Mouse (Mus musculus): ENCODE results near the gene Jpt2. TPM values are rescaled to one million over a fixed set of nuclear protein-coding genes. Genes with fewer than 3 reads are reported as not detected.

The Jpt2 gene
- total RNA-seq, 2 experiments from 2014 or later, result 8.4 to 8.6 TPM

DNA sequence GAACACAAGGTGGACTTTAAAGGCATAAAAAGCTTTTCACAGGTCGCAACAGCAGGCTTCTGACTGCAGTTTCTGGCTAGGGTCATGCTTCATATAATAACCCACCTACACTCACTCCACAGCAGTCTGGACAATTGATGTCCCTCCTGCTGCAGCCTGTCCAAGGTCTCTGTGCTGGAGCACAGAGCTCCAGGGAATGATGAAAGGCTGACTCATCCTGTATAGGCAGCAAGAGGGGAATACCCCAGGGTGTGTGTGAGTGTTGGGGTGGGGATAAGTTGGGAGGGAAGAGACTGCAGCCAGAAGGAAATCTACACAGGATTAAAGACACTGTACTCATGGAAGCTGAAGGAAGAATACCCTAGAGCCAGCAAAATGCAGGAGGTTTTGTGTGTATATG lies 31.0 kb downstream of the Jpt2 start:
- intact Hi-C loops (cut with DNase I), result no loop called here
- no peak for DNase-seq (ENCODE audit: low spot score)

DNA sequence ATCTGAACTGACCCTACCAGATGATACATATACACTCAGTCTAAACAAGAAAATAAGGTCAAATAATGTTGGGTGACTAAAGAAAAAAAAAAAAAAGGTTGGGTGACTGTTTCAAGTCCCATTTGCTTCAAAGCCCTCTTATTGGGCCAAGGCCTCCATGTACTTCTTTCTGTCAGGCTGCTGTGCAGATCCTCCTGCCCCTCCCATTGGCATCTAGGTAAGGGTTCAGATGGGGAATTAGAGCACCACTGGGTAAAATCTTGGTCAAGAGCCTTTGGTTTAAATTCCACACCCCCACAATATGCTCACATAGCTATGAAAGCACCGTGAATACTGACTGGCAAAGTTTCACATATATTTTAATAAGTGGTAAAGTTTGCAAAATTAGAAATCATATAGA lies 37.2 kb downstream of the Jpt2 start:
- intact Hi-C loops (cut with DNase I), result no loop called here
- no peak for DNase-seq (ENCODE audit: low spot score)

DNA sequence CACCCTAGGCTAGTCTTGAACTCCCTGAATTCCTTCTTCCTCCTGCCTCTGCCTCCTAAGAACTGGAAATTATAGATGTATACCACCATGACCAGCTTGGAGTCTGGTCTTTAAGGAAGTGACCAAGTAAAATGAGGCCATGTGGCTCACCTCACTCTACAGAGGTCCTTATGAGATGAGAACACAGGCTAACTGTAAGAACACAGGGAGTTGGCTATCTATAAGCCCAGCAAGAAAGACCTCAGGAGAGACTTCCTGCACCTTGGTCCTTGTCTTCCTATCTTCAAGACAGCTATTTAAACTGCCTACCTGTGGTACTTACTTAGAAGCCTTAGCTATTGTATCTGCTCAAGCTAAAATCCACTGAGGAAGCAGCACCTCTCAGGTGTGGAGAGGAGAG lies 46.5 kb downstream of the Jpt2 start:
- no peak for DNase-seq (ENCODE audit: low spot score)
- intact Hi-C loops (cut with DNase I), result no loop called here

DNA sequence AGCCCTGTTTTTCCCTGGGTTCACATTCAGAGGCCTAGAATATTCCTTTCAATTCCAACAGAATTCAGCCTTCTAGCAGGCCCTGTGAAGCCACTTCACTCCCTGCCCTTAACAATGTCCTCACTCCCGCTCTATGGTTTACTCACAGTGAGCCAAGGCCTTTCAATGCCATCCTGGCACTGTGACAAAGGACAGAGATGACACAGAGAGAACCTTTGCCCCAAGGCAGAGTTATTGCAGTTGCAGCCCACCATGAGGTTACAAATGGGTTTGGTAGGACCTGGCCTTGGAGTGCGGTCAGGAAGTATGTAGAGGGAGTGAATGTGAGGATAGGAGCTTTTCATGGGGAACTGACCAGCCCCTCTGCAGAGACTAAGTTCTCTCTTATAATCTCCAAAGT lies 52.9 kb downstream of the Jpt2 start:
- intact Hi-C loops (cut with DNase I), result no loop called here
- DNase-seq (ENCODE audit: low spot score), result no peak

DNA sequence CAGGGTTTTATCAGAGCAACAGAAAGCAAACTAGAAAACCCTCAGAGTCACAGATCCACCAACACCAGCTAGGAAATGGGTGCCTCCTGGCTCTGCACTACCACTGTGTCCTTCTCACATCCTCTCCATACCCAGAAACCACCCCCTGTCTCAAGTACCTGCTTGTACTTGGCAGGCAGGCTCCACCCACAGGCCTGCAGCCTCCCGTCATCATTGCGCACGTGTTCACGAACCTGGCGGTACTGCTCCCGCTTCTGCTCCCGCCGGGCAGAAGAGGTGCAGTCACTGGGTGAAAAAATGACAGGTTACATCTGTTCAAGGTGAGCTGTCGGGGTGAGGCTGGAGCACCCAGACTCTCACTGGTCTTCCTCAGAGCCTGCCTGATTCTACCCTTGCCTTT lies 56.7 kb downstream of the Jpt2 start:
- no peak for DNase-seq (ENCODE audit: low spot score)
- intact Hi-C loops (cut with DNase I), result no loop called here

DNA sequence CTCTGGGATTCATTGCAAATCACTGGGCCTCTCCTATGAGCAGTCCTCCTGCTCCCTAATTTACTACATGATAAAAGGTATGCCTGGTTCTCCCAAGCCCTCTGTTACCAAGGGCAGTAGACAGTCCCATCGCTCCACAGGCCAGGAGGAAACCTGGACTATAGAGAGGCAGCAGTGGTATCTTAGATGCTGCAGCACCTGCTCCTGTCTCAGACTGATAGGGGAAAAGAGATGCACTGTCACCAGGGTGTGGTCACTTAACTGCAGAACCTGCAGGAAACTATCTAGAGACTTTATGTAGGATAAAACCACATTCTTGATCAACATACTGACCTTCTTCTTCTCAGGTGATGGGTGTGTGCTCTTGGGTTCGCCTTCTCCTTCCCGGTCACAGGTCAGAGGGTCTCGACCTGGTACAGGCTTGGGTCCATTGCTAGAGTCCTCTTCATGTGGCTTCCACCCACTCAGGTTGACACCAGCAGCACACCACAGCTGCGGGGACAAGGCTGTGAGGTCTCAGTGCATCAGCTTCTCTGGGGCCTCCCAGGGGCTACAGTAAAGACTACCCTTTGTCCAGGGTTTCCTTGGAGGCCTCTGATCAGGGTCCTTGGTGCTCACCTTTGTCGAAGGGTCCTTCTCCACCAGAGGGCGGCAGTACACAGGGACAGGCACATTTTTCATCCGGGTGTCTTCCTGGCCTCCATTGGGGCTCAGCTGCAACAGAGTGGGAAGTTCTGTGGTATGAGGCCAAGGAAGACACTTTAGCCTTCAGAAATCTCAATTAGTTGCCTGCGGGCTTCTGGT lies 57.6 kb downstream of the Jpt2 start:
- no peak for DNase-seq (ENCODE audit: low spot score)
- intact Hi-C loops (cut with DNase I), result no loop called here

DNA sequence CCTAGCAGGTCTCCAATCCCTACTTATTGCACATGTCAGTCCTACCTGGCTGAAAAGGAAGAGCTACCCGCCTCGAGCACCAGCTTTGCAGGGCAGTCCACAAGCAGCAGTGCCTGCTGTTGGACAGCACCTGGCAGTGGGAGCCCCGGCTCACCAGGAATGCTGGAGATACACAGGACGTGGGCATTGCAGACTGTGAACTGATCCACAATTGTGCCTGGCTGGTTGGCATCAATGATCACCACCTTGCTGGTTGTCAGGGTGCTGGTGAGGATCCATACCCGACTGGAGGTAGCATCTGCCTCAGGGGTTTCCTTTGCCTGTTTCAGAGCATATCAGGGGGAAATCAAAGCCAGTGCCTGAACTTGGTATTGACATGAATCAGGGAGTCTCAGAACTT lies 58.4 kb downstream of the Jpt2 start:
- intact Hi-C loops (cut with DNase I), result no loop called here
- DNase-seq (ENCODE audit: low spot score), result no peak

DNA sequence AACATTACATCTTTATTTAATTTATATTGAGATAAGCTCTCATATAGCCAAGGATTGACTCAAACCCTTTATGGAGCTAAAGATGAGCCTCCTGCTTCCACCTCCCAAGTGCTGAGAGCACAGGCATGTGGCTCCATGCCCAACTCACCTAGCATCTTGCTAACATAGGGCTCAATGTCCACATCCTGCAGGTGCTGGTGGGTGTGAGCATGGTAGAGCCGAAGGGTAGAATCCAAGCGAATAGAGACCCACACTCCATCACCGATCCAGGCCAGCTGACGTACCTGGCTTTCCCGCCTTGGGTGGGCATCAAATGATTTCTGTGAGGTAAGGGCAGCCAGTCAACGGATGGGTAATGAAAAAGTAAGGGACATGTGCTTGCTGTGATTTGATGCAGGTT lies 60.5 kb downstream of the Jpt2 start:
- DNase-seq (ENCODE audit: low spot score), result no peak
- intact Hi-C loops (cut with DNase I), result no loop called here

DNA sequence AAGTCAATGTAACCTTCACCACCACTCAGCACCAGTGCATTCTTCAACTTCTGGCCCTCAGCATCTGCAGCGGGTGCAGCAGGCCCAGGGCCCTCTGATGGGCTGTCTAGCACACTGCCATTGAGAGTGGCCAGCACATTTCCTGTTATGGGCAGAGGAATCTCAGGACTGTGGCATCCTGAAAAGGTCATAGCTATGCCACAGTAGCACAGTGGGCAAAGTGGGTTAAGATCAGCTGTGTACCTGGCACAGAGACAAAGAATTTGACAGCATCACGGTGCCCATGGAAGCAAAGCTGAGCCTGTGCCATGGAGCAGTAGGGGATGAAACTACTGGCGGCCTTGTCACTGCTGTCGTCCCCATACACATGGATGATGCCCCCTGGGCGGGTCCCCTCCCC lies 61.3 kb downstream of the Jpt2 start:
- no peak for DNase-seq (ENCODE audit: low spot score)
- intact Hi-C loops (cut with DNase I), result no loop called here

DNA sequence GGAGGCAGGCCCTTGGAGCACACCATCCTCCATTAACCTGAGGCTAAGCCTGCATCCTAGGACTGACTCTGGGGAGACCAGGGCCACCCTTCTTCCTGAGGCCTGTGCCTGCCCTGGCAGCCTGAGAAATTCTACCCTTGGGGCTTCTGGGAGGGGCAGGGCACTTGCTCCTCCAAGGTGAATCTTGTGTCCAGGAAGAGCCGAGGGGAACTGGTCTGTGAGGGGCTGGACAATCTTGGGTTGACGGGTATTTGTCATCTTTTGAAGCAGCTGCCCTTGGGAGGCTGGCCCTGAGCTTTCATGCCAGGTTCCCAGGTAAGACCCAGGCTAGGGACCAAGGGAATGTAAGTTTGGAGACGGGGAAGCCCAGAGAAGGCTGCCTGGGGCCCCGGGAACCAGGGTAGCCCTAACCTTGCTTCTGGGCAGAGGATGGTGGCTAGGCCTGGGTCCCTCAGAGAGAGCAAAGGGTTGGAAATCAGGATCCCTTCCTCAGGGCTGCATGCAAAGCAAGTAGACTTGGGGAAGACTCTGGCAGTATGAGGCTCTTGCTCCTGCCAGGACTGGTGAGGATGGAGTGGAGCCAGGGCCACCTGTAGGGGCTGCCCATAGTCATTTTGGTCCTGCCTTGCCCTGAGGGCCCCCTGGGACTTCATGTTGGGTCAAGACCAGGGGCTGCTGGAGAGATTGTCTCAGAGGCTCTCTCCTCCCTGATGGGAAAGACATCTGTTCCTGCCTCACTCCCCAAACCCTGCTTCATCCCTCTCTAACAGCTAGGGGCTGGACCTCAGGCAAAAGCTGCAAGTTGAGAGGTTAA lies 62.2 kb downstream of the Jpt2 start:
- intact Hi-C loops (cut with DNase I), result no loop called here
- no peak for DNase-seq (ENCODE audit: low spot score)

DNA sequence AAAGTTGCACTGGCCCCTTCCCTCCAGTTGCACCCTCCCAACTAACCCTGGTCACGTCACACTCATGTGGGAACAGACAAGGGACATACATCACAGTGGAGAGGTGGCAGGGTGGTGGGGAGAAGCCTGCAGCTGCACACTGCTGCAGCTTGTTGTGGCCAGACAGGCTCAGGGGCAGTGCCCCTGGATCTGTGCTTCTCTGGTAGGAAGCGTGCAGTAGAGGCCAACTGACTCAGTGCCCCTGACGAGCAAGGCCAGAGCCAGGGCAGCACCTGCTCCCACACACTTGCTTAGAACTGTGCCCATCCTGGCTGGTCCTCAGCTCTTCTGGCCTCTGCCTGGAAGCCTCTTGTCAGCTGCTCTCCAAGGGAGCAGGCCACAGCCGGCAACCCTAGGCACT lies 62.9 kb downstream of the Jpt2 start:
- DNase-seq (ENCODE audit: low spot score), result no peak
- intact Hi-C loops (cut with DNase I), result no loop called here

DNA sequence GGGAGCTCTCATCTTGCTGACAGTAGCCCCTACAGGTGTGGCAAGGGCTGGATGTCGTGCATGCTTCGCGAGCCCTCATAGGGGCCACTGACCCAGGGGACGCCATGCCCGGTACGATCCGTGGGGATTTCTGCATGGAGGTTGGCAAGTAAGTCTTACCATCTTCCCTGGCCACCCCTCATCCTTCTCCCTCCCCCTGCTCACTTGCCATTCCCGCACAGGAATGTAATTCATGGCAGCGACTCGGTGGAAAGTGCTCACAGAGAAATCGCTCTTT lies 63.6 kb downstream of the Jpt2 start:
- intact Hi-C loops (cut with DNase I), result loop anchor here (1.0 kb wide), 1 partner anchor 38 kb away; no protein-coding TSS in a partner anchor
- no peak for DNase-seq (ENCODE audit: low spot score)

DNA sequence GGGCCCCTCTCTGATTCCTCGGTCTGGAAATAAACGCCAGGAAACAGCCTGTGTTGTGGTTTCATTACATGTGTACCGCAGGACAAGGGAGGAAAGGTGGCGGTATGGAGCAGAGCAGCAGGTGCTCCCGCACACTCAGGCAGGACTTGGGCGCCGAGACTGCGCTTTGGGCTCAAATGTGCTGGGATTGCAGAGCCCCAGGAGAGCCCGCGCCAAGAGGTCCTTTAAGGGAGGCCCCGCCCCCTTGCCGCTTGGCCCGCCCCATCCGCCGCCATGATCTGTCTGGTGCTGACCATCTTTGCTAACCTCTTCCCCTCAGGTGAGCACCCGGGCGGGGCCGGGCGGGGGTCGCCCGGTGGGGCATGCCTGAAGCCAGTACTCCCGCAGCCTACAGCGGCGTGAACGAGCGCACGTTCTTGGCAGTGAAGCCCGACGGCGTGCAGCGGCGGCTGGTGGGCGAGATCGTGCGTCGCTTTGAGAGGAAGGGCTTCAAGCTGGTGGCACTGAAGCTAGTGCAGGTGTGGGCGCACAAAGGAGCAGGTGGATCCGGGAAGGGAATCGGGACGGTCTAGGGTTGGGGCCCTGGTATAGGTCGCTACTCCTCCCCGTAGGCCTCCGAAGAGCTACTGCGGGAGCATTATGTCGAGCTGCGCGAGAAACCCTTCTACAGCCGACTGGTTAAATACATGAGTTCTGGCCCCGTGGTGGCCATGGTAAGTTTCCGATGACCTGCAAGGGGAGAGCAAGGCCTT lies 64.1 kb downstream of the Jpt2 start, which contains the start of gene Nme3:
Gene Nme3, plus strand, starts transcription at position 260 of the 752 bp plus-strand sequence.
- intact Hi-C loops (cut with DNase I), result loop anchor here (1.0 kb wide), 1 partner anchor 39 kb away; no protein-coding TSS in a partner anchor
- peak; percentile 49 for DNase-seq (ENCODE audit: low spot score)

DNA sequence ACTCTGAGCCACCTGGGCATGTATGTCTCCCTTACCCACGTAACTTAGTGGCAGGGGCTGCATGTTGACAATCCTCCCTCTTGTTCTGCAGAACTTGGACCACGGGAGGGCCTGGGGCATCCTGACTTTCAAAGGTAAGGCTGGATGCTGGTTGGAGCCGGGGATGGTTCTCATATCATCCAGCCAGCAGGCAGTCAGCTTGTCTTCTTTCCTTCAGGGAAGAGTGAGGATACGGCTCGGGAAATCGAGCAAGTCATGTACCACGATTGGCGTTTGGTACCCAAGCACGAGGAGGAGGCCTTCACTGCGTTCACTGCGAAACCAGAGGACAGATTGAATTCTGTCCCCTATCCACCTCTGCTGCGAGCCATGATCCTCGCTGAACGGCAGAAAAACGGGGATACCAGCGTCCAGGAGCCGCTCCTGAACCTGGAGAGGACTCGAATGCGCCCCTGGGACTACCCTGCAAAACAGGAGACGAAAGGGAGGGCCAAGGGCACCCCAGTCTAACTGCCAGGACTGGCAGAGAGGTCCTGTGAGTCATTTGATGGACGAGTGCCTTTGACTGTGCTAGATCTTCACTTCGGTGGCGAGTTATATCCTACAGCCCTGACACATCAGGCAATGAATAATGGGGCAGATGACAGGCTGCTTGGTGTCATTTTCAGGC lies 64.8 kb downstream of the Jpt2 start:
- DNase-seq (ENCODE audit: low spot score), result no peak
- intact Hi-C loops (cut with DNase I), result loop anchor here (1.0 kb wide), 1 partner anchor 40 kb away; no protein-coding TSS in a partner anchor

DNA sequence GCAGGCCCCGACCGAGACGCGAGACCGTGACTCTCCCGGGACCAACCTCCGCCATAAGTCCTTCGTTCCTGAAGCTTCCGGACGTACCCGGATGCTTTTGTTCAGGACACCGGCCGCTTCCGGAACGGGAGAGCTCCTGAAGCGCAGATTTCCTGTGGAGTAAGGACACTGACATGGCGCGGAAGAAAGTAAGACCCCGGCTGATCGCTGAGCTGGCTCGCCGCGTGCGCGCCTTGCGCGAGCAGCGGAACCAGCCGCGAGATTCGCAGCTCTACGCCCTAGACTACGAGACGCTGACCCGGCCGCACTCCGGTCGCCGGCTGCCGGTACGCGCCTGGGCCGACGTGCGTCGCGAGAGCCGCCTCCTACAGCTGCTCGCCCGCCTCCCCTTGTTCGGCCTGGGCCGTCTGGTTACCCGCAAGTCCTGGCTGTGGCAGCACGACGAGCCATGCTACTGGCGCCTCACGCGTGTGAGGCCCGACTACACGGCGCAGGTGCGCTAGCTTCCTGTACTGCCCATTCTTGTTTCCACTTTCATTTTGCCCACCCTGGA lies 65.4 kb downstream of the Jpt2 start, which contains the start of the genes Eme2 and Mrps34:
Gene Eme2, minus strand, starts transcription at position 93 of the 553 bp plus-strand sequence.
Gene Mrps34, plus strand, starts transcription at position 122 of the 553 bp plus-strand sequence.
- DNase-seq (ENCODE audit: low spot score), result peak; percentile 58
- intact Hi-C loops (cut with DNase I), result no loop called here

DNA sequence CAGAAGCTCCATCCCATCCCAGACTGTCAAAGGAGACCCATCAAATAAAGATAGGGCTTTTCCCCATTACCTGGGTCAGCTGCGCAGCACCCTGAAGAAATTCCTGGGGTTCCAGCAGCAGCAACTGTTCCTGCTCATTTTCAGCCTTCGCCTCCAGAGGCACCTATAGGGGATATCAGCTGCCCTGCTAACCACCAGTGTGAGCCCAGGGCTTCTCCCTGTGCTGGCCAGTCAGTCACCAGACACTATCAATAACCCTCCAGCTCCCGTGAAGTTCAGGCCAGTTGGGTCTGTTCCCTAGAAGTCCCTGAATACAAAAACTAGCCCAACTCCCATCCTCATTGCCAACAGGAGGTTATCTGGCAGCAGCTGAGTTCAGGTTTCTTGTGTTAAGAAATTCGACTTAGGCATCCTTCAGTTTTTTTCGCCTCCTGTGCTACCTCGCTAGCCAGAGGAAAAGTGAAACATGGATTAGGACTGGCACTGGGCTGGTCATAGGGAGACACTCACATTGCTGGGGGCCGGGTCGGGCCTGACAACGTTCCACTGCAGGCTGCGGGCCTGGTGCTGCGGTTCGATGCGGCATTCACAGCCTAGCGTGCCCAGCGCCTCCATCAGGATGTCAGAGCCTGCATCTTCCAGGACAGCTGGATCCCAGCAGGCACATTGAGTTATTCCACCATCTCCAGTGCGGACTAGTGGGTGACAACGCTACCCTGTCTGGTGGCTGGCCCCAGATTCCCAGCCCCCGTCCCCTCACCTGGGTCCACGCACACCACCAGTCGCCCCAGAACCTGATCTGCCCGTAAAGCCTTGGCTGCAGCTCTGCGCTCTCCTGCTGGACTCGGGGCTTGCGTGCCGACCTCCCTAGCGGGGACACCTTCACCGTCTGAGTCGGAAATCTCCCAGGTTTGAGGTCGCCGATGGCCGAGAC lies 66.2 kb downstream of the Jpt2 start:
- intact Hi-C loops (cut with DNase I), result no loop called here

DNA sequence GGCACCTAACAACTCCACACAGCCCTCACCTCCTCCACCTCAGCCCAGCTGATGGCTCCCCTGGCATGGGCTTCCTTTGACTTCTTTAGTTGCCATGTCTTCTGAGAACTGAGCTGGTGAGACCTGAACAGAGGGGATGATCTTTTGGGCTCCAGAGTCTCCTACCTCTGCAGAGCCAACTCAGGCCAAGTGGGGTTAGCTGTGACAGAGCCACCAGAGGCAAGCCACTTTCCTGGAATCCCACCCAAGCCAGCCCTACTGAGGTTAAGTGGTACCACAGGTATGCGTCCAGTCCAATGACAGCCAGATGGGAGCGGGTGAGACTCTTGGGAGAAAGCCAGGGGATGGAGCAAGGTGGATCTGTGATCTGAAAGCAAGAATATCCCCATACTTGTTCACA lies 67.2 kb downstream of the Jpt2 start:
- no peak for DNase-seq (ENCODE audit: low spot score)
- intact Hi-C loops (cut with DNase I), result no loop called here

More for the DNA sequence above, 66.2 kb downstream of the Jpt2 start:
- no peak for DNase-seq (ENCODE audit: low spot score)

DNA sequence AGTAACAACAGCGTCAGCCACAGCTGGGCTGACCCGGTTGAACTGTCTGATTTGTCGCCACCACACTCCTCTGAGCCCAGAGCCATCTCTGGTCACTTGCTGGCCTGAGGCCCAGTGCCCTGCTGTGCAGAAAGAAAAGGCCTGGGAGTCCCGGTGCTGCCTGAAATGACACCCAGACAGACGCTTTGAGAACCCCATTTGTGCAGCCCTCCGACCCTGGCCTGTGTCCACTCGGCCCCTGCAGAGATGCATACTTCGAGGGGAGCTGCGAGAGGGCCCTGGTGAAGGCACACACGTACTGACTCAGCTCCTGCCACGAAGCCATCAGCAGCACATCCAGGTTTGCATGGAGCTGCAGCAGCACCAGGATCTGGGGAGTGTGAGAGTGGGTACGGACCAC lies 67.7 kb downstream of the Jpt2 start:
- no peak for DNase-seq (ENCODE audit: low spot score)
- intact Hi-C loops (cut with DNase I), result no loop called here

DNA sequence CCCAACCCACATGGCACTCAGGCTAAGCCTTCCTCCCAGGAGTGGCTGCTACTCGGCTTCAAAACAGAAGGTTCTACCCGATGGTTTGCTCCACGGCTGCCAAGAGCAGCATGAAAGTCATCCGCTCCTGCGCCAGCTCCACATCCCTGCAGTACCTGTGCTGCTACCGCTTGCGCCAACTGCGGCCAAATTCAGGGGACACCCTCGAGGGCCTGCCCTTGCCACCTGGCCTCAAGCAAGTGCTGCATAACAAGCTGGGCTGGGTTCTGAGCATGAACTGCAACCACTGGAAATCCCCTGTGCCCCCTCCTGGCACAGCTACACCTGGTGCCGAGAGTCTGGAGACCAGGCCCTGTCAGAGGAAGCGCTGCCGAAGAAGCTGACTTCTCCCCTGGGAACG lies 69.2 kb downstream of the Jpt2 start:
- intact Hi-C loops (cut with DNase I), result no loop called here
- no peak for DNase-seq (ENCODE audit: low spot score)
